Mouse (Mus musculus) MEL (cell line): ENCODE results near the gene Rsph6a. TPM values are rescaled to one million over a fixed set of nuclear protein-coding genes. Genes with fewer than 3 reads are reported as not detected.
A peak's percentile ranks its signal among the peaks of the same experiment; 100 is the strongest.

Experiments
- DNase-seq: peaks from one replicate; pipeline ENCODE4 v3.0.0; 2011; ENCODE audit warnings: low read depth, low spot score
- H3K27ac ChIP-seq: 2 replicates; pipeline ENCODE4 v1.5.1; 2012; ENCODE audit warnings: low read depth, mild to moderate bottlenecking, control low read depth, low read length, moderate library complexity; ENCODE audit not compliant: control insufficient read depth
- H3K27me3 ChIP-seq, 2 experiments: fragments of 150-350 bp in 1 of 2; sonication (generic) in 1 of 2; 2 replicates each; pipeline ENCODE4 v1.6.1; 2012; ENCODE audit warnings: low read length in 2 of 2, mild to moderate bottlenecking in 2 of 2, improper control_type of control experiment in 1 of 2, moderate library complexity in 1 of 2; ENCODE audit not compliant: insufficient read depth in 2 of 2, control insufficient read depth in 1 of 2
- H3K36me3 ChIP-seq, 2 experiments: 2 replicates each; pipeline ENCODE4 v1.6.1; 2012 to 2014; ENCODE audit warnings: low read length in 2 of 2, improper control_type of control experiment in 1 of 2, inconsistent platforms in 1 of 2, mild to moderate bottlenecking in 1 of 2; ENCODE audit not compliant: insufficient read depth in 2 of 2, control insufficient read depth in 1 of 2
- H3K4me1 ChIP-seq, 2 experiments: fragments of 150-350 bp in 1 of 2; sonication (generic) in 1 of 2; 2 replicates each; pipeline ENCODE4 v1.6.1; 2012; ENCODE audit warnings: low read length in 2 of 2, improper control_type of control experiment in 1 of 2, mild to moderate bottlenecking in 1 of 2; ENCODE audit not compliant: insufficient read depth in 2 of 2, control insufficient read depth in 1 of 2
- H3K4me3 ChIP-seq, 2 experiments: fragments of 150-350 bp in 1 of 2; sonication (generic) in 1 of 2; 2 replicates each; pipeline ENCODE4 v1.5.1; 2012; ENCODE audit warnings: low read depth in 2 of 2, low read length in 2 of 2, mild to moderate bottlenecking in 2 of 2, moderate library complexity in 2 of 2, control low read depth in 1 of 2, improper control_type of control experiment in 1 of 2; ENCODE audit not compliant: control insufficient read depth in 1 of 2, insufficient read depth in 1 of 2
- H3K79me2 ChIP-seq: 2 replicates; pipeline ENCODE4 v1.6.1; 2012; ENCODE audit warnings: mild to moderate bottlenecking, low read length, moderate library complexity; ENCODE audit not compliant: control insufficient read depth, poor library complexity, insufficient read depth
- H3K9ac ChIP-seq: 2 replicates; pipeline ENCODE4 v1.6.1; 2012; ENCODE audit warnings: low read depth, mild to moderate bottlenecking, control low read depth, low read length, moderate library complexity; ENCODE audit not compliant: control insufficient read depth, poor library complexity, severe bottlenecking
- H3K9me3 ChIP-seq: fragments of 150-350 bp; sonication (generic); replicated peaks from 2 replicates; pipeline ENCODE4 v1.6.1; 2012; ENCODE audit warnings: mild to moderate bottlenecking, low read length, improper control_type of control experiment, moderate library complexity; ENCODE audit not compliant: insufficient read depth
- BHLHE40 ChIP-seq: IDR thresholded peaks from 2 replicates; pipeline ENCODE4 v1.6.1; 2012; ENCODE audit warnings: low read depth, mild to moderate bottlenecking, inconsistent platforms, low read length, improper control_type of control experiment, borderline replicate concordance
- CHD2 ChIP-seq: IDR thresholded peaks from 2 replicates; pipeline ENCODE4 v1.6.1; 2011; ENCODE audit warnings: low read length, improper control_type of control experiment
- CTCF ChIP-seq, 3 experiments: IDR thresholded peaks in 2 of 3; conservative IDR thresholded peaks in 1 of 3; 2 replicates each; pipeline ENCODE4 v1.5.1; 2011 to 2012; ENCODE audit warnings: low read length in 3 of 3, low read depth in 2 of 3, mild to moderate bottlenecking in 2 of 3, improper control_type of control experiment in 1 of 3, inconsistent platforms in 1 of 3, mixed read lengths in 1 of 3, moderate library complexity in 1 of 3; ENCODE audit not compliant: control insufficient read depth in 1 of 3, insufficient read depth in 1 of 3, poor library complexity in 1 of 3, severe bottlenecking in 1 of 3
- E2F4 ChIP-seq: IDR thresholded peaks from 2 replicates; pipeline ENCODE4 v1.6.1; 2011; ENCODE audit warnings: low read depth, low read length, improper control_type of control experiment, borderline replicate concordance
- ELF1 ChIP-seq: IDR thresholded peaks from 2 replicates; pipeline ENCODE4 v1.6.1; 2014; ENCODE audit warnings: low read depth, mild to moderate bottlenecking, inconsistent platforms, low read length, improper control_type of control experiment, moderate library complexity
- EP300 ChIP-seq, 2 experiments: IDR thresholded peaks; 2 replicates each; pipeline ENCODE4 v1.6.1; 2011; ENCODE audit warnings: improper control_type of control experiment in 2 of 2, low read length in 2 of 2, low read depth in 1 of 2, mild to moderate bottlenecking in 1 of 2
- ETS1 ChIP-seq: IDR thresholded peaks from 2 replicates; pipeline ENCODE4 v1.6.1; 2012; ENCODE audit warnings: low read depth, mild to moderate bottlenecking, inconsistent platforms, low read length, improper control_type of control experiment, moderate library complexity
- GABPA ChIP-seq: IDR thresholded peaks from 2 replicates; pipeline ENCODE4 v1.6.1; 2012; ENCODE audit warnings: low read depth, mild to moderate bottlenecking, inconsistent platforms, low read length, improper control_type of control experiment, moderate library complexity
- GATA1 ChIP-seq: IDR thresholded peaks from 2 replicates; pipeline ENCODE4 v1.6.1; 2011; ENCODE audit warnings: low read depth, low read length, improper control_type of control experiment
- HCFC1 ChIP-seq: IDR thresholded peaks from 2 replicates; pipeline ENCODE4 v1.6.1; 2012; ENCODE audit warnings: low read depth, mild to moderate bottlenecking, inconsistent platforms, low read length, improper control_type of control experiment, moderate library complexity
- JUND ChIP-seq: IDR thresholded peaks from 2 replicates; pipeline ENCODE4 v1.6.1; 2011; ENCODE audit warnings: low read depth, mild to moderate bottlenecking, improper control_type of control experiment, low read length
- KAT2A ChIP-seq: conservative IDR thresholded peaks from 2 replicates; pipeline ENCODE4 v1.6.1; 2012; ENCODE audit warnings: low read depth, low read length, improper control_type of control experiment, inconsistent platforms
- MAFK ChIP-seq: IDR thresholded peaks from 2 replicates; pipeline ENCODE4 v1.6.1; 2011; ENCODE audit warnings: low read depth, mild to moderate bottlenecking, low read length, improper control_type of control experiment, borderline replicate concordance
- MAX ChIP-seq: IDR thresholded peaks from 2 replicates; pipeline ENCODE4 v1.6.1; 2011; ENCODE audit warnings: low read length, improper control_type of control experiment
- MAZ ChIP-seq: IDR thresholded peaks from 2 replicates; pipeline ENCODE4 v1.6.1; 2012; ENCODE audit warnings: low read depth, mild to moderate bottlenecking, inconsistent platforms, low read length, improper control_type of control experiment
- MXI1 ChIP-seq: IDR thresholded peaks from 2 replicates; pipeline ENCODE4 v1.6.1; 2011; ENCODE audit warnings: mild to moderate bottlenecking, low read depth, low read length, improper control_type of control experiment
- MYB ChIP-seq: IDR thresholded peaks from 2 replicates; pipeline ENCODE4 v1.6.1; 2011; ENCODE audit warnings: mild to moderate bottlenecking, low read depth, low read length, improper control_type of control experiment
- MYC ChIP-seq: IDR thresholded peaks from 2 replicates; pipeline ENCODE4 v1.6.1; 2011; ENCODE audit warnings: low read depth, mild to moderate bottlenecking, low read length, improper control_type of control experiment, moderate library complexity
- NRF1 ChIP-seq: IDR thresholded peaks from 2 replicates; pipeline ENCODE4 v1.6.1; 2014; ENCODE audit warnings: low read depth, mild to moderate bottlenecking, inconsistent platforms, low read length, improper control_type of control experiment, moderate library complexity; ENCODE audit not compliant: poor library complexity, insufficient read depth, severe bottlenecking
- POLR2A ChIP-seq, 2 experiments: IDR thresholded peaks; 2 replicates each; pipeline ENCODE4 v1.6.1; 2011 to 2012; ENCODE audit warnings: low read length in 2 of 2, mild to moderate bottlenecking in 2 of 2, control low read depth in 1 of 2, improper control_type of control experiment in 1 of 2, low read depth in 1 of 2, moderate library complexity in 1 of 2; ENCODE audit not compliant: control insufficient read depth in 1 of 2, insufficient read depth in 1 of 2, poor library complexity in 1 of 2
- POLR2AphosphoS2 ChIP-seq: IDR thresholded peaks from 2 replicates; pipeline ENCODE4 v1.6.1; 2011; ENCODE audit warnings: low read length, improper control_type of control experiment
- RAD21 ChIP-seq: IDR thresholded peaks from 2 replicates; pipeline ENCODE4 v1.6.1; 2011; ENCODE audit warnings: mild to moderate bottlenecking, low read depth, low read length, improper control_type of control experiment
- SIN3A ChIP-seq: IDR thresholded peaks from 2 replicates; pipeline ENCODE4 v1.6.1; 2012; ENCODE audit warnings: low read length, improper control_type of control experiment, inconsistent platforms
- SMC3 ChIP-seq: IDR thresholded peaks from 2 replicates; pipeline ENCODE4 v1.6.1; 2011; ENCODE audit warnings: low read depth, low read length, improper control_type of control experiment
- TAL1 ChIP-seq: IDR thresholded peaks from 2 replicates; pipeline ENCODE4 v1.6.1; 2012; ENCODE audit warnings: mild to moderate bottlenecking, inconsistent platforms, low read length, moderate library complexity, mixed read lengths
- TCF12 ChIP-seq: IDR thresholded peaks from 2 replicates; pipeline ENCODE4 v1.6.1; 2014; ENCODE audit warnings: low read depth, mild to moderate bottlenecking, inconsistent platforms, low read length, improper control_type of control experiment, moderate library complexity
- UBTF ChIP-seq: IDR thresholded peaks from 2 replicates; pipeline ENCODE4 v1.6.1; 2012; ENCODE audit warnings: low read depth, mild to moderate bottlenecking, inconsistent platforms, low read length, improper control_type of control experiment, moderate library complexity, borderline replicate concordance; ENCODE audit not compliant: insufficient read depth
- USF1 ChIP-seq: IDR thresholded peaks from 2 replicates; pipeline ENCODE4 v1.6.1; 2014; ENCODE audit warnings: low read depth, mild to moderate bottlenecking, inconsistent platforms, low read length, improper control_type of control experiment, moderate library complexity
- USF2 ChIP-seq, 2 experiments: IDR thresholded peaks; 2 replicates each; pipeline ENCODE4 v1.6.1; 2011 to 2012; ENCODE audit warnings: improper control_type of control experiment in 2 of 2, low read length in 2 of 2, borderline replicate concordance in 1 of 2, inconsistent platforms in 1 of 2, low read depth in 1 of 2, mild to moderate bottlenecking in 1 of 2; ENCODE audit not compliant: insufficient read depth in 1 of 2
- ZC3H11A ChIP-seq: IDR thresholded peaks from 2 replicates; pipeline ENCODE4 v1.6.1; 2012; ENCODE audit warnings: low read depth, mild to moderate bottlenecking, inconsistent platforms, low read length, improper control_type of control experiment
- ZKSCAN1 ChIP-seq: IDR thresholded peaks from 2 replicates; pipeline ENCODE4 v1.6.1; 2012; ENCODE audit warnings: low read depth, mild to moderate bottlenecking, inconsistent platforms, low read length, improper control_type of control experiment, moderate library complexity
- polyA plus RNA-seq, 2 experiments: library from polyadenylated mRNA; stranded (reverse) in 1 of 2; unstranded in 1 of 2; fragments of >175 nt in 1 of 2; fragments of >200 nt in 1 of 2; gene quantifications; 2 replicates each; pipeline versions ENCODE4 v1.2.1 to v1.2.4; 2012; ENCODE audit warnings: low replicate concordance in 2 of 2, low read depth in 1 of 2; ENCODE audit not compliant: insufficient read length in 2 of 2, insufficient read depth in 1 of 2, missing spikeins in 1 of 2
- total RNA-seq: library from RNA; depleted of rRNA; stranded (reverse); fragments of 300-350 nt; gene quantifications from 2 replicates; pipeline ENCODE4 v1.2.3, GENCODE M21; 2012

Gene Rsph6a
- total and polyA plus RNA-seq, 3 experiments = 0.04 to 0.23 TPM; not detected in 1

- Histone ChIP-seq H3K9ac (no peak overlapping the region), H3K27me3 (no peaks in the 10 kb centered on the region), H3K27ac (no peak overlapping the region), H3K4me3 (no peak overlapping the region), H3K79me2 (no peaks in the 10 kb centered on the region), H3K4me1 (peaks cover 5 to 17% of the 10 kb centered on the region in 2 experiments), H3K36me3 (peaks cover 0 to 8% of the 10 kb centered on the region in 2 experiments; a peak in 2 of 4 replicates), H3K9me3 (no peaks in the 10 kb centered on the region)
- TF ChIP-seq SMC3 (peak; percentile 57), ELF1 (no peak), JUND (no peak), UBTF (no peak), ETS1 (no peak), NRF1 (no peak), KAT2A (no peak), HCFC1 (no peak), POLR2AphosphoS2 (no peak), USF1 (no peak), ZC3H11A (peak; percentile 6; the same call in 1 of the 2 replicates), BHLHE40 (no peak), GABPA (no peak), TCF12 (no peak), POLR2A (IDR thresholded peaks at IDR 0.05; ENCODE audit: control insufficient read depth in 1 of 2, insufficient read depth in 1 of 2, low read depth in 1 of 2, low read length in 2 of 2, poor library complexity in 1 of 2) (no peak), GATA1 (no peak), CHD2 (no peak), E2F4 (no peak), MXI1 (no peak), RAD21 (peak; percentile 40), MYB (no peak), MYC (no peak), ZKSCAN1 (no peak), SIN3A (no peak), USF2 (IDR thresholded peaks at IDR 0.05; ENCODE audit: borderline replicate concordance in 1 of 2, insufficient read depth in 1 of 2, low read depth in 1 of 2, low read length in 2 of 2) (no peak), TAL1 (no peak), CTCF (IDR thresholded peaks at IDR 0.05 in 2 of 3, conservative IDR thresholded peaks at IDR 0.05 in 1 of 3; ENCODE audit: control insufficient read depth in 1 of 3, insufficient read depth in 1 of 3, low read depth in 2 of 3, low read length in 3 of 3, poor library complexity in 1 of 3, severe bottlenecking in 1 of 3) (peak; percentile 75 to 86 (median 81)), MAFK (no peak), EP300 (IDR thresholded peaks at IDR 0.05; ENCODE audit: low read depth in 1 of 2, low read length in 2 of 2) (no peak), MAZ (no peak), MAX (no peak)
- peak; percentile 66 for DNase-seq
Measured at GRCm38 (mm10) chr7:19088813-19089212, 34.3 kb downstream of the Rsph6a start.
